10 mouse cellular contexts compared by ENCODE assay signal in genomic region chr7:67443001-67443555, GRCm38 (mm10).
A peak's percentile ranks its signal among the peaks of the same experiment; 100 is the strongest.
DNase-seq lines count a peak whose midpoint lies in the region; ATAC-seq lines count a peak whose summit lies in the region.
"Had no signal": no experiment of that assay in that cellular context is flagged by ENCODE, and none has a peak within 500 bp of the region (broad histone marks: within the 10 kb centered on the region; RNA-seq: fewer than 3 reads in every experiment).

No protein-coding gene starts in this region.

- peaks cover 51% of the 10 kb centered on the region for H3K4me1 ChIP-seq in heart, embryonic 10.5 days
- H3K4me1 ChIP-seq in embryonic facial prominence, embryonic 11.5 days (ENCODE audit: control insufficient read depth, insufficient read depth, low read length), result no peaks in the 10 kb centered on the region; the same call in 1 of the 2 replicates
- H3K4me1 ChIP-seq in hindbrain, embryonic 11.5 days (replicated peaks; ENCODE audit: control insufficient read depth, insufficient read depth, low read length), result peaks cover 10% of the 10 kb centered on the region
- peaks cover 48% of the 10 kb centered on the region for H3K4me1 ChIP-seq in limb, embryonic 15.5 days

- 33% methylated on average over 12 of the region's 12 CpGs for WGBS in heart, embryonic 10.5 days
- 37% methylated on average over 12 of the region's 12 CpGs for whole genome bisulfite sequencing in embryonic facial prominence, embryonic 11.5 days
- 40% methylated on average over 12 of the region's 12 CpGs for WGBS in hindbrain, embryonic 11.5 days
- 16% methylated on average over 12 of the region's 12 CpGs for WGBS in limb, embryonic 15.5 days

- H3K27me3 ChIP-seq in heart, embryonic 10.5 days (ENCODE audit: insufficient read depth, poor library complexity, severe bottlenecking), result no peaks in the 10 kb centered on the region
- H3K27me3 ChIP-seq in embryonic facial prominence, embryonic 11.5 days (ENCODE audit: control insufficient read depth, insufficient read depth, low read length), result no peaks in the 10 kb centered on the region
- H3K27me3 ChIP-seq in hindbrain, embryonic 11.5 days (ENCODE audit: control insufficient read depth, insufficient read depth, low read length), result no peaks in the 10 kb centered on the region
- H3K27me3 ChIP-seq in limb, embryonic 15.5 days, result no peaks in the 10 kb centered on the region
- H3K27me3 ChIP-seq: CH12.LX had no signal

- H3K4me2 ChIP-seq in embryonic facial prominence, embryonic 11.5 days (ENCODE audit: low read depth, low read length), result no peak overlapping the region; the same call in 1 of the 2 replicates
- H3K4me2 ChIP-seq in hindbrain, embryonic 11.5 days (replicated peaks; ENCODE audit: low read depth, low read length), result no peak overlapping the region
- peak overlapping the region; percentile 12 for H3K4me2 ChIP-seq in limb, embryonic 15.5 days

- H3K36me3 ChIP-seq in heart, embryonic 10.5 days, result no peaks in the 10 kb centered on the region
- H3K36me3 ChIP-seq in embryonic facial prominence, embryonic 11.5 days (replicated peaks; ENCODE audit: control insufficient read depth, insufficient read depth, low read depth, low read length), result no peaks in the 10 kb centered on the region
- H3K36me3 ChIP-seq in hindbrain, embryonic 11.5 days (ENCODE audit: control insufficient read depth, insufficient read depth, low read length), result no peaks in the 10 kb centered on the region
- H3K36me3 ChIP-seq in limb, embryonic 15.5 days, result no peaks in the 10 kb centered on the region

- H3K4me3 ChIP-seq in heart, embryonic 10.5 days, result 0 out of 2 replicates have a peak overlapping the region, but pooled peaks have one; percentile 6
- H3K4me3 ChIP-seq in embryonic facial prominence, embryonic 11.5 days (ENCODE audit: low read depth, low read length), result no peak overlapping the region
- no peak overlapping the region for H3K4me3 ChIP-seq in hindbrain, embryonic 11.5 days (ENCODE audit: low read depth, low read length)
- H3K4me3 ChIP-seq in limb, embryonic 15.5 days, result no peak overlapping the region

- no peak for ATAC-seq in embryonic facial prominence, embryonic 11.5 days (replicated peaks; ENCODE audit: insufficient number of reproducible peaks, low FRiP score, low TSS enrichment, low read depth)
- ATAC-seq in hindbrain, embryonic 11.5 days (ENCODE audit: low FRiP score), result peak; percentile 52; the same call in 1 of the 2 replicates
- ATAC-seq in limb, embryonic 15.5 days (ENCODE audit: insufficient number of reproducible peaks, low FRiP score, low TSS enrichment, low read depth), result peak; percentile 22; the same call in 1 of the 2 replicates
- ATAC-seq in monocyte, adult 5-6 weeks (replicated peaks; ENCODE audit: insufficient number of reproducible peaks, low FRiP score, low TSS enrichment, poor library complexity, severe bottlenecking), result no peak

- H3K27ac ChIP-seq in heart, embryonic 10.5 days, result peak overlapping the region; percentile 71
- peak overlapping the region; percentile 22 for H3K27ac ChIP-seq in embryonic facial prominence, embryonic 11.5 days (replicated peaks; ENCODE audit: low read depth, low read length)
- peak overlapping the region; percentile 30 for H3K27ac ChIP-seq in hindbrain, embryonic 11.5 days (ENCODE audit: low read depth, low read length)
- H3K27ac ChIP-seq in limb, embryonic 15.5 days, result peak overlapping the region; percentile 84
- H3K27ac ChIP-seq: liver, embryonic 14.5 days had no signal

- DNase-seq in heart, embryonic 10.5 days (ENCODE audit: low spot score), result no peak
- DNase-seq in heart, adult 8-10 months (ENCODE audit: low spot score), result no peak
- DNase-seq in MN1 (ENCODE audit: low spot score), result peak; percentile 80
- DNase-seq in embryonic facial prominence, embryonic 11.5 days (ENCODE audit: low spot score), result peak; percentile 34
- peak; percentile 38 for DNase-seq in hindbrain, embryonic 11.5 days (ENCODE audit: low spot score)
- peak; percentile 61 for DNase-seq in skeletal muscle tissue, adult 2 months (ENCODE audit: low read depth, low spot score)

- peak overlapping the region; percentile 27; the same call in 1 of the 2 replicates for H3K9ac ChIP-seq in embryonic facial prominence, embryonic 11.5 days (replicated peaks; ENCODE audit: low read length)
- peak overlapping the region; percentile 42; the same call in 1 of the 2 replicates for H3K9ac ChIP-seq in hindbrain, embryonic 11.5 days (ENCODE audit: low read depth, low read length)
- H3K9ac ChIP-seq in limb, embryonic 15.5 days, result no peak overlapping the region
- H3K9ac ChIP-seq: liver, embryonic 14.5 days had no signal

- H3K9me3 ChIP-seq in heart, embryonic 10.5 days, result no peaks in the 10 kb centered on the region
- no peaks in the 10 kb centered on the region for H3K9me3 ChIP-seq in embryonic facial prominence, embryonic 11.5 days (replicated peaks; ENCODE audit: control insufficient read depth, low read length)
- H3K9me3 ChIP-seq in hindbrain, embryonic 11.5 days (ENCODE audit: control insufficient read depth, low read length), result no peaks in the 10 kb centered on the region
- no peaks in the 10 kb centered on the region for H3K9me3 ChIP-seq in limb, embryonic 15.5 days

Comparison
In these comparisons a context has a peak if more than half of its experiments do, and no peak if none do; other contexts are left out.
1. DNase-seq: peak in MN1 (single experiment), embryonic facial prominence, embryonic 11.5 days (single experiment), hindbrain, embryonic 11.5 days (single experiment) and skeletal muscle tissue, adult 2 months (single experiment); none in heart, embryonic 10.5 days (single experiment) and heart, adult 8-10 months (single experiment).
2. H3K27ac ChIP-seq: peak in every context shown above with its lines; median percentile 84 in limb, embryonic 15.5 days; 71 in heart, embryonic 10.5 days; 30 in hindbrain, embryonic 11.5 days; 22 in embryonic facial prominence, embryonic 11.5 days.
3. ATAC-seq: peak in hindbrain, embryonic 11.5 days (single experiment) and limb, embryonic 15.5 days (single experiment); none in embryonic facial prominence, embryonic 11.5 days (single experiment) and monocyte, adult 5-6 weeks (single experiment).